Mouse (Mus musculus): ENCODE results near the gene Rpgrip1.

DNA sequence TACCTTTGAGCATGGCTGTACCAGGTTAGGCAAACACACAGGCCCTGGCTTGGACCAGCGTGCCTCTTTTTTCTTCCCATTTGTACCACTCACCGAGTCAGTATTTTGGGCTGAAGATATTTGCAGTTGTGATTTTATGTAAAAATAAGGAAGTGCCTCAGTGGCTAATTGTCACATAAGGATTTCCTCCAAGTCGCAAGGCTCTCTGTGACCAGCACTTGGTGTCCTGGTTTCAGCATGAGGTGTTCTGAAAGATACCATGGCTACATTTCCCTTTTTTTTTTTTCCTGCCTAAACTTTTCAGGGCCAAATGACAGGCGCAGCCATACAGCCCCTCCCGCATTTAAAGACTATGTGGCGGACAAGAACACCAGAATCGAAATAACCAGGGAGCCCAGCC, 9.7 kb downstream of the Rpgrip1 start:
- TF ChIP-seq POLR2A (IDR thresholded peaks at IDR 0.05; ENCODE audit: extremely low read depth, insufficient read depth, low read length) (no peak), CTCF (IDR thresholded peaks at IDR 0.05; ENCODE audit: extremely low read depth, insufficient read depth, low read length) (no peak)
